Comparison of ENCODE assay signal across 8 mouse cellular contexts in the genomic region with DNA sequence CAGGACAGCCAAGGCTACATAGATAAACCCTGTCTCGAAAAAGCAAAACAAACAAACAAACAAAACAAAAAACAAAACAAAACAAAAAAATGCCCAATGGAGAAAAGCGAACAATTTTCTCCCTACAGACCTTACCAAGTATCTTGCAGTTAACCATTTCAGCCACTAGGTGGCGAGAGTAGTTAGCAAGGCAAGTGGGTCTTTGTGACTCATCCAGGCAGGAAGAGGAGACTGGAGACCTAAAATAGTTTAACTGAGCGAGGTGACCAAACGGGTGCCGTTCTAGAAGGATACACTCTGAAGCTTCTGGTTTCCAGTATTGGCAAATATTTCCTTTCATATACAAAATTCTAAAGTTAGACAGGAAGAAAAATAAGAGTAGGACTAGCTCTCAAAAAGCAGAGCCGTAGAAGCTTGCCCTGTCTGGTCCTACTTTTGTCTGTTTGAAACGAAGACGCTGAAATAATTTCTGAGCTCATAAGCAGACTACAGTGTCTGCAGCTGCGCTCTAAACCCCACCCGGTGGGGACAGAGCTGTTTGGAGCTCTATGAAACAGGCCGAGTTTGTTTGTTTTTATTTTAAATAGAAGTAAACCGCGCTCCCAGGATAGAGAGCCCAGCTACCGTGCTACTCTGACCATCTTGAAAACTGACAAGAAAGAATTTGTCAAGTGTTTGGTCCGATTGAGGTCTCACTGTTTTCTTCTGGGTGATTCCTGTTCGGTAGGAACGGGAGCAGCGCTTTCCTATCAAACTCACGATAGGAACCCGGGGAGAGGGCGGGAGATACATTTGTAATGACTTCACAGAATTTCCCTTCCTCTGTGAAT. TPM values are rescaled to one million over a fixed set of nuclear protein-coding genes. Genes with fewer than 3 reads are reported as not detected.
DNase-seq lines count a peak whose midpoint lies in the region; ATAC-seq and TF ChIP-seq lines count a peak whose summit lies in the region.

No protein-coding gene starts in this region.

- H3K9ac ChIP-seq in lung, embryonic 15.5 days: peak overlapping the region; percentile 21

- H3K4me1 ChIP-seq in cerebellum, adult 2 months (ENCODE audit: control insufficient read depth, insufficient read depth, low read length): peaks cover 22% of the 10 kb centered on the region
- peaks cover 16% of the 10 kb centered on the region for H3K4me1 ChIP-seq in hindbrain, embryonic 10.5 days (replicated peaks)
- H3K4me1 ChIP-seq in lung, embryonic 15.5 days: peaks cover 27% of the 10 kb centered on the region

- H3K4me3 ChIP-seq in cerebellum, adult 2 months (replicated peaks; ENCODE audit: insufficient read depth, low read depth, low read length): no peak overlapping the region
- H3K4me3 ChIP-seq in hindbrain, embryonic 10.5 days: no peak overlapping the region
- peak overlapping the region; percentile 27 for H3K4me3 ChIP-seq in lung, embryonic 15.5 days

- DNase-seq in MN1 (ENCODE audit: low spot score): peak; percentile 72
- DNase-seq in cerebellum, adult 2 months: peak; percentile 54 to 78
- peak; percentile 86 for DNase-seq in forelimb bud, embryonic 11.5 days (ENCODE audit: low read depth, low spot score)
- DNase-seq in hindbrain, embryonic 10.5 days (ENCODE audit: low spot score): peak; percentile 65
- DNase-seq in layer of hippocampus, adult 9-10 months (ENCODE audit: low spot score): peak; percentile 90
- peak; percentile 59 for DNase-seq in ovary, postnatal 10 days (ENCODE audit: low spot score)
- peak; percentile 75 for DNase-seq in thymus, postnatal 25 days

- WGBS in cerebellum, adult 2 months: 60% methylated on average over 22 of the region's 22 CpGs
- WGBS in hindbrain, embryonic 10.5 days: 50% methylated on average over 22 of the region's 22 CpGs
- WGBS in lung, embryonic 15.5 days: 4% methylated on average over 22 of the region's 22 CpGs

- ATAC-seq in lung, embryonic 15.5 days (ENCODE audit: borderline replicate concordance, extremely low read depth, low FRiP score, low TSS enrichment): peak; percentile 79

- H3K4me2 ChIP-seq in lung, embryonic 15.5 days: peak overlapping the region; percentile 64

- no peaks in the 10 kb centered on the region for H3K9me3 ChIP-seq in hindbrain, embryonic 10.5 days
- no peaks in the 10 kb centered on the region for H3K9me3 ChIP-seq in lung, embryonic 15.5 days

- no peak overlapping the region for H3K27ac ChIP-seq in cerebellum, adult 2 months (ENCODE audit: insufficient read depth, low read length)
- peak overlapping the region; percentile 66 for H3K27ac ChIP-seq in hindbrain, embryonic 10.5 days
- peak overlapping the region; percentile 59 for H3K27ac ChIP-seq in lung, embryonic 15.5 days

- peak; percentile 69; the same call in 1 of the 2 replicates for TF ChIP-seq CTCF in cerebellum, adult 2 months (IDR thresholded peaks at IDR 0.05; ENCODE audit: borderline replicate concordance, insufficient read depth, low read depth, low read length)

- no peak for TF ChIP-seq POLR2A in cerebellum, adult 2 months (IDR thresholded peaks at IDR 0.05; ENCODE audit: borderline replicate concordance, insufficient read depth, low read length)

- H3K36me3 ChIP-seq in hindbrain, embryonic 10.5 days: no peaks in the 10 kb centered on the region
- H3K36me3 ChIP-seq in lung, embryonic 15.5 days: no peaks in the 10 kb centered on the region

- no peaks in the 10 kb centered on the region for H3K27me3 ChIP-seq in cerebellum, adult 2 months (ENCODE audit: control insufficient read depth, insufficient read depth, low read length)
- H3K27me3 ChIP-seq in hindbrain, embryonic 10.5 days (ENCODE audit: insufficient read depth, poor library complexity, severe bottlenecking): no peaks in the 10 kb centered on the region
- no peaks in the 10 kb centered on the region for H3K27me3 ChIP-seq in lung, embryonic 15.5 days

RNA-seq across cellular contexts. Expression of a gene that starts 31.0 kb away (rescaled TPM):
- polyA plus RNA-seq in cerebellum, adult 2 months (2012; rRNA removed): 0.06 TPM in 1 of 2 replicates, not detected in the other
- 0.14 and 0.36 TPM in 2 replicates for polyA plus RNA-seq in hindbrain, embryonic 10.5 days (2016; fragmentation: Nextera tagmentation; extraction: Ambion mirVana)
- polyA plus RNA-seq in lung, embryonic 15.5 days (2015; fragmentation: Nextera tagmentation; extraction: Ambion mirVana): 0.25 and 0.40 TPM in 2 replicates
